Mouse (Mus musculus) intestine, embryonic 16.5 days (tissue): ENCODE measurements around the gene Safb. TPM values are rescaled to one million over a fixed set of nuclear protein-coding genes. Genes with fewer than 3 reads are reported as not detected.
"Not testable (repeated sequence)": the region's sequence is repeated elsewhere in the genome, so short reads cannot be mapped to it uniquely, and the experiment has no call there.

ENCODE experiments used
- ATAC-seq: fragments of 200-750 bp; cut with Nextera tagmentation; 2 replicates; pipeline ENCODE4 v1.8.0; 2017; ENCODE audit warnings: moderate TSS enrichment, moderate library complexity
- H3K27ac ChIP-seq: fragments of 300-500 bp; sonication (generic); 2 replicates; pipeline ENCODE4 v1.5.1; 2014; ENCODE audit warnings: mild to moderate bottlenecking, low read length
- H3K27me3 ChIP-seq: fragments of 300-500 bp; sonication (generic); replicated peaks from 2 replicates; pipeline ENCODE4 v1.6.1; 2014; ENCODE audit warnings: low read length, control low read depth, mixed read lengths; ENCODE audit not compliant: control insufficient read depth, insufficient read depth
- H3K36me3 ChIP-seq: fragments of 300-500 bp; sonication (generic); 2 replicates; pipeline ENCODE4 v1.6.1; 2014; ENCODE audit warnings: low read length, control low read depth; ENCODE audit not compliant: control insufficient read depth, insufficient read depth
- H3K4me1 ChIP-seq: fragments of 300-500 bp; sonication (generic); 2 replicates; pipeline ENCODE4 v1.6.1; 2014; ENCODE audit warnings: low read length, control low read depth, mixed read lengths; ENCODE audit not compliant: control insufficient read depth, insufficient read depth
- H3K4me2 ChIP-seq: fragments of 300-500 bp; sonication (generic); 2 replicates; pipeline ENCODE4 v1.6.1; 2014; ENCODE audit warnings: low read depth, low read length, control low read depth
- H3K4me3 ChIP-seq: fragments of 300-500 bp; sonication (generic); 2 replicates; pipeline ENCODE4 v1.5.1; 2014; ENCODE audit warnings: mild to moderate bottlenecking, low read length
- H3K9ac ChIP-seq: fragments of 300-500 bp; sonication (generic); 2 replicates; pipeline ENCODE4 v1.6.1; 2014; ENCODE audit warnings: low read depth, low read length
- H3K9me3 ChIP-seq: fragments of 300-500 bp; sonication (generic); 2 replicates; pipeline ENCODE4 v1.6.1; 2016; ENCODE audit warnings: low read length, control low read depth; ENCODE audit not compliant: control insufficient read depth
- WGBS: fragments of 180-500 bp; shearing (Covaris S2); extraction: QIAGEN DNeasy Blood & Tissue Kit; methylation state at CpG from one replicate; pipeline ENCODE4 v1.1.7; 2014; 5-methylcytosine and 5-hydroxymethylcytosine counted together
- polyA plus RNA-seq: library from polyadenylated mRNA; unstranded; fragments of >200 nt; fragmentation: Nextera tagmentation; extraction: Ambion mirVana; gene quantifications from 2 replicates; pipeline ENCODE4 v1.2.1, GENCODE M21; 2015

Gene Safb
- polyA plus RNA-seq, 1 experiment from 2014 or later, result 76.2 TPM

DNA sequence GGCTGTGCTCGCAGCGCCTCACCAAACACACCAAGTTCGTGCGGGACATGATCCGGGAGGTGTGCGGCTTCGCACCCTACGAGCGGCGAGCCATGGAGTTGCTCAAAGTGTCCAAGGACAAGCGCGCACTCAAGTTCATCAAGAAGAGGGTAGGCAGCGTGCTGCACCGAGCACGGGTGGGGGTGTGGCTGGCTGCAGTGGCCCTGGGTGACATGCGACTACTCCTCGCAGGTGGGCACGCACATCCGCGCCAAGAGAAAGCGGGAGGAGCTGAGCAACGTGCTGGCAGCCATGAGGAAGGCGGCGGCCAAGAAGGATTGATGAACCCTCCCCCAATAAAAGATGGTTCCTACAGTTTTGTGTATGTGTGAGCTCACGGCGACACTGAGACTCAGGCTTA lies 29.3 kb downstream of the Safb start:
- peak overlapping the region; percentile 84 for H3K9ac ChIP-seq
- ATAC-seq, H3K36me3 ChIP-seq, H3K9me3 ChIP-seq, H3K27me3 ChIP-seq: not testable (repeated sequence)
- peak overlapping the region; percentile 86 for H3K27ac ChIP-seq
- peak overlapping the region; percentile 73 for H3K4me3 ChIP-seq
- H3K4me2 ChIP-seq, result peak overlapping the region; percentile 92
- H3K4me1 ChIP-seq, result peaks cover 24% of the 10 kb centered on the region
- under 1% methylated on average over 26 of the region's 26 CpGs for WGBS

DNA sequence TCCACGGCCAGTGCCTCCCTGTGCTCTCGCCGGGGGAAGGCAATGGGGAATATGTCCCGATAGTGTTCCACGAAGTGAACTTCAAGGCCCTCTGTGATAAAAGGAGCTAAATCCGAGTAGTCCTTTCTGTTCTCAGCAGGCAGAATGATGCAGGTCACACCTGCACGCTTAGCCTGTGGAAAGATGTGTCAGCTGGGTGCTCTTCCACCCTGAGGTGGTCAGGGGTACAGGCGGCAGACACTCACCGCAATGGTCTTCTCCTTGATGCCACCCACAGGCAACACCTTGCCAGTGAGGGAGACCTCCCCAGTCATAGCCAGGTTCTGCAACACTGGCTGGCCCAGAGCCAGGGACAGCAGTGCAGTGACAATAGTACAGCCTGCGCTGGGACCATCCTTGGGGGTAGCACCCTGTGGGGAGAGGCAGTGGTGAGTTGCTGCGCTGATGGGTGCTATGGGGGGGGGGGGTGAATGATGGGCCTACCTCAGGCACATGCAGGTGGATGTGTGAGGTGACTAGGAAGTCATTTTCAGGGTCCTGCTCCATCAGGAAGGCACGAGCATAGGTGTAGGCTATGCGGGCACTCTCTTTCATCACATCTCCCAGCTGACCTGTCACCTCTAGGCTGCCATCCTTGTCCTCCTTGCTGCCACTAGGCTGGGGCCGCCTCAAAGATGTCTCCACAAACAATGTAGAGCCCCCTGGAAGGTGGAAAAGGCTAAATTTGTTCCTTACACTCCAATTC lies 29.9 kb downstream of the Safb start:
- no peak for ATAC-seq
- H3K27me3 ChIP-seq, result no peaks in the 10 kb centered on the region
- H3K4me3 ChIP-seq, result peak overlapping the region; percentile 73
- no peaks in the 10 kb centered on the region for H3K9me3 ChIP-seq
- peak overlapping the region; percentile 45 for H3K27ac ChIP-seq
- peak overlapping the region; percentile 92 for H3K4me2 ChIP-seq
- H3K9ac ChIP-seq, result peak overlapping the region; percentile 84
- H3K36me3 ChIP-seq, result peaks cover 10% of the 10 kb centered on the region; the same call in 1 of the 2 replicates
- 19% methylated on average over 14 of the region's 14 CpGs for WGBS
- peaks cover 24% of the 10 kb centered on the region for H3K4me1 ChIP-seq

- Histone ChIP-seq H3K9me3 (no peaks in the 10 kb centered on the region), H3K27ac (peak overlapping the region; percentile 5; the same call in 1 of the 2 replicates), H3K4me2 (peak overlapping the region; percentile 92; the same call in 1 of the 2 replicates), H3K9ac (peak overlapping the region; percentile 84; the same call in 1 of the 2 replicates), H3K27me3 (no peaks in the 10 kb centered on the region), H3K36me3 (peaks cover 11% of the 10 kb centered on the region), H3K4me3 (peak overlapping the region; percentile 73), H3K4me1 (peaks cover 21% of the 10 kb centered on the region)
- no peak for ATAC-seq
- WGBS, result 74% methylated on average over 11 of the region's 11 CpGs
These were observed 30.6 kb downstream of the Safb start for GRCm38 (mm10) chr17:56615136-56615784.

- Histone ChIP-seq H3K27ac (no peak overlapping the region), H3K9me3 (no peaks in the 10 kb centered on the region), H3K4me1 (peaks cover 19% of the 10 kb centered on the region), H3K4me3 (no peak overlapping the region), H3K4me2 (no peak overlapping the region), H3K36me3 (peaks cover 11% of the 10 kb centered on the region), H3K27me3 (no peaks in the 10 kb centered on the region), H3K9ac (peak overlapping the region; percentile 11; the same call in 1 of the 2 replicates)
- WGBS, result 79% methylated on average over 4 of the region's 4 CpGs
- no peak for ATAC-seq
These were observed 31.2 kb downstream of the Safb start for GRCm38 (mm10) chr17:56615792-56616191.

DNA sequence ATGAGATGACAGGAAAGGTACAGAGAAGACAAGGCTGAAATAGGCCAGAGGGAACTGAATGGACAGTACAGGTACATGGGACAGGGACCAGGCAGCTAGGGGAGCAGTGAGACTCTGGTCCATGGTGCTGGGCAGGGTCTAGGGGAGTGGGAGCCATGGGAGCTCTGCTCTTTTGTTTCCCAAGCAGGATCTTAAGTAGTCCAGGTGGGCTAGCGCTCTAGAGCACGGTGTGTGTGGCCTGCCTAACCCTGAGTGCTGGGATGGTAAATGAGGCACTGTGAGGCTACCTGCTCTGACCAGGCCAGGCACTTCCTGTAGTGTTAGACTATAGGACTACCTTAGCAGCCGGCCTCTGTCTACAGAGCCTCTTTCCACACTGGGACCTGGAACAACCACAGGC lies 32.1 kb downstream of the Safb start:
- H3K27me3 ChIP-seq, result no peaks in the 10 kb centered on the region
- H3K36me3 ChIP-seq, result peaks cover 12% of the 10 kb centered on the region
- no peak overlapping the region for H3K4me2 ChIP-seq
- no peaks in the 10 kb centered on the region for H3K9me3 ChIP-seq
- no peak overlapping the region for H3K4me3 ChIP-seq
- H3K9ac ChIP-seq, result no peak overlapping the region; the same call in 1 of the 2 replicates
- 77% methylated on average over 3 of the region's 3 CpGs for WGBS
- peaks cover 17% of the 10 kb centered on the region for H3K4me1 ChIP-seq
- no peak overlapping the region for H3K27ac ChIP-seq
- ATAC-seq, result no peak

- H3K27me3 ChIP-seq, result no peaks in the 10 kb centered on the region
- no peak for ATAC-seq
- H3K9me3 ChIP-seq, result no peaks in the 10 kb centered on the region
- WGBS, result 91% methylated on average over 8 of the region's 8 CpGs
- H3K36me3 ChIP-seq, result peaks cover 17% of the 10 kb centered on the region
- H3K4me2 ChIP-seq, result no peak overlapping the region
- no peak overlapping the region for H3K4me3 ChIP-seq
- H3K9ac ChIP-seq, result no peak overlapping the region
- no peak overlapping the region for H3K27ac ChIP-seq
- H3K4me1 ChIP-seq, result peaks cover 11% of the 10 kb centered on the region
These were observed 33.0 kb downstream of the Safb start for GRCm38 (mm10) chr17:56617628-56618027.

- Histone ChIP-seq H3K9me3 (no peaks in the 10 kb centered on the region), H3K4me2 (peak overlapping the region; percentile 95), H3K9ac (no peak overlapping the region), H3K27ac (no peak overlapping the region), H3K4me1 (peaks cover 21% of the 10 kb centered on the region), H3K27me3 (no peaks in the 10 kb centered on the region), H3K4me3 (peak overlapping the region; percentile 93), H3K36me3 (peaks cover 7% of the 10 kb centered on the region)
- 65% methylated on average over 3 of the region's 3 CpGs for WGBS
- ATAC-seq, result no peak
These were observed 40.9 kb downstream of the Safb start for GRCm38 (mm10) chr17:56625495-56625894.

GRCm38 (mm10) chr17:56626260-56626659 lies 41.6 kb downstream of the Safb start:
- peak overlapping the region; percentile 91 for H3K9ac ChIP-seq
- peak overlapping the region; percentile 93 for H3K4me3 ChIP-seq
- H3K27ac ChIP-seq, result peak overlapping the region; percentile 67
- under 1% methylated on average over 32 of the region's 32 CpGs for WGBS
- no peak; the same call in 1 of the 2 replicates for ATAC-seq
- H3K36me3 ChIP-seq, result peaks cover 7% of the 10 kb centered on the region
- H3K4me1 ChIP-seq, result peaks cover 21% of the 10 kb centered on the region
- peak overlapping the region; percentile 95 for H3K4me2 ChIP-seq
- no peaks in the 10 kb centered on the region for H3K9me3 ChIP-seq
- H3K27me3 ChIP-seq, result no peaks in the 10 kb centered on the region

DNA sequence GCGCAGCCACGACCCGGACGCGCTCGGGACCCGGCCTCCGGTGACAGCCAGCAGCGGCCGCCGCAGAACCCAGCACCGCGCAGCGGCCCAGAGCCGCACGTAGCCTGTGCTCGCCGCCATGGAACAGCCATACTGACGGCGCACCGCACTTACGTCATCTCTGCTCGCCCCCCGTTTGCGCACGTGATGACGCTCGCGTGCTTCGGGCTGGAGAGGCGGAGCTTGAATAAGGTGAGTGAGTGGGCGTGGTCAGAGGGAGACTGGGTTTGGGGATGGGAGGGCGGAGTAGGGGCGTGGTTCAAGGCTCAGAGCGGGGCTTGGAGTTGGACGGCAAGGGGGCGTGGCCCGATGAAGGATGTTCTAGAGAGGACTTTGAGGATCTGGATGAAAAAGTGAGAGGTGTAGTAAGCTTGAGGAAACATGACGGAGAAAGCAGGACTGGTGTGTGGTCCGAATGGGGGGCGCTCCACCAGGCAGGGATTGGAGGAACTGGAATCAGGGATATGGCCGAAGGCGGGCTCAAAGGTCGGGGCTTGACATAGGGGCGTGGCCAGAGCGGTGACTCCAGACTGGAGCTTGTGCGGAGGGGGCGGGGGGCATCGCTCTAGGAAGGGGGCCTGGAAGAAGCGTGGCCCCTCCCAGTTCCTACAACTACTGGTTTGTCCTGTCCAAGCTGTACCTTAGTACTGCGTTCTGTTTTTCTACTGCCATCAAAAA lies 42.3 kb downstream of the Safb start, which contains the start of gene Lonp1:
Lonp1 (minus strand) TSS at position 134 of the 717 bp plus-strand sequence.
- Histone ChIP-seq H3K27me3 (no peaks in the 10 kb centered on the region), H3K4me2 (peak within 1 kb of the TSS; percentile 95), H3K9ac (peak within 1 kb of the TSS; percentile 91), H3K27ac (peak within 1 kb of the TSS; percentile 87), H3K36me3 (peaks cover 3% of the 10 kb centered on the region), H3K9me3 (no peaks in the 10 kb centered on the region), H3K4me1 (peaks cover 21% of the 10 kb centered on the region), H3K4me3 (peak within 1 kb of the TSS; percentile 93)
- peak; percentile 88 for ATAC-seq
- WGBS, result under 1% methylated on average over 51 of the region's 51 CpGs
